Mouse (Mus musculus) B cell, adult 2 months (primary cell): ENCODE results near the gene Tmem198.

ENCODE experiments used
- DNase-seq, 2 experiments: peaks; one replicate each; pipeline ENCODE4 v3.0.0; 2022

The Tmem198 gene

GRCm38 (mm10) chr1:75519576-75519975 is 40.2 kb downstream of the Tmem198 start:
- no peak for DNase-seq

DNA sequence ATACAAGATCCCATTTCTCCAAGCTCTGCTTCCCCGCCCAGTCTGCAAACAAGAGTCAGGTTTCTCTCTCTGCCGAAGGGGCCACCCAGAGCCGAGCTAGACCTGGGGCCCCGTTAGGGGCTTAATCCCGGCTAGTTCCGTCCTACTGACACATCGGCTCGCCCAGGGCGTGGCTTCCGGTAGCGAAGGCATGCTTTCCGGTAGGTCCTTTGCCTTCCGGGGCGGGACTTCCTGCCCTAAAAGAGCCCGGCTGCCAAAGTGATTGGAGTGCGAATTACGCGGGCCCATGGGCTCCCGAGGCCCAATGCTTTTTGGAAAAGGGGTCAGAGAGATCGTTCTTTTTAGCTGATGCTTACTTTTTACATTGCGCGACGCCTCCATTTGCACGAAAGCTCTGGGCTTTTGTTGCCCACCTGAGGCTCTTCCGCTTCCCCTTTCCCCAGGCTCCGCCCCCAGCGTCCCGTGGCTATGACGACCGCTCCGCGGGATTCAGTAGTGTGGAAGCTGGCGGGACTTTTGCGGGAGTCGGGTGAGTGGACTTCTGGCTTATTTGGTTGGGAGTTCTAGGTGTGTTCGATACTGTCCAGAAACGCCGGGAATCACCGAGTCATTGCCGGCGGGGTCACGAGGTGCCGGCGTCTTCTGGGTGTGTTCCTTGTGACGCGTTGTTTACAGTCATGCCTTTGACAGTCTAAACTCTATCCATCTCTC is 42.1 kb downstream of the Tmem198 start, which contains the start of gene Stk11ip:
Gene Stk11ip, plus strand, starts transcription at position 209 of the 711 bp plus-strand sequence.
- peak; percentile 96 for DNase-seq

DNA sequence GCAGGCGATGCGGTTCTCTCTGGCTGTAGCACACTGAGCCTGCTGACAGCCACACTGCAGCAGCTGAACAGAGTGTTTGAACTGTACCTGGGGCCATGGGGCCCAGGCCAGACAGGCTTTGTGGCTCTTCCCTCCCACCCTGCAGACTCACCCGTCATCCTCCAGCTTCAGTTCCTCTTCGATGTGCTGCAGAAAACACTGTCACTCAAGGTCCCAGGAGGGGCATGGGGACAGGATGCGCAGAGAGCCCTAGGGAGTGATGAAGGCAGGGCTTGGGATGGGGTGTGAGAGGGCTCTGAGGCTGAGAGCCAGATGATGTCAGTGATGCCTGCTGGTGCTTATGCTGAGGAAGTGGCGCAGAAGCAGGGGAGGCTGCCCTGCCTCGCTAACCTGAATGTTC is 45.3 kb downstream of the Tmem198 start:
- peak; percentile 89 to 95 for DNase-seq

GRCm38 (mm10) chr1:75530546-75530945 is 51.2 kb downstream of the Tmem198 start:
- no peak for DNase-seq

DNA sequence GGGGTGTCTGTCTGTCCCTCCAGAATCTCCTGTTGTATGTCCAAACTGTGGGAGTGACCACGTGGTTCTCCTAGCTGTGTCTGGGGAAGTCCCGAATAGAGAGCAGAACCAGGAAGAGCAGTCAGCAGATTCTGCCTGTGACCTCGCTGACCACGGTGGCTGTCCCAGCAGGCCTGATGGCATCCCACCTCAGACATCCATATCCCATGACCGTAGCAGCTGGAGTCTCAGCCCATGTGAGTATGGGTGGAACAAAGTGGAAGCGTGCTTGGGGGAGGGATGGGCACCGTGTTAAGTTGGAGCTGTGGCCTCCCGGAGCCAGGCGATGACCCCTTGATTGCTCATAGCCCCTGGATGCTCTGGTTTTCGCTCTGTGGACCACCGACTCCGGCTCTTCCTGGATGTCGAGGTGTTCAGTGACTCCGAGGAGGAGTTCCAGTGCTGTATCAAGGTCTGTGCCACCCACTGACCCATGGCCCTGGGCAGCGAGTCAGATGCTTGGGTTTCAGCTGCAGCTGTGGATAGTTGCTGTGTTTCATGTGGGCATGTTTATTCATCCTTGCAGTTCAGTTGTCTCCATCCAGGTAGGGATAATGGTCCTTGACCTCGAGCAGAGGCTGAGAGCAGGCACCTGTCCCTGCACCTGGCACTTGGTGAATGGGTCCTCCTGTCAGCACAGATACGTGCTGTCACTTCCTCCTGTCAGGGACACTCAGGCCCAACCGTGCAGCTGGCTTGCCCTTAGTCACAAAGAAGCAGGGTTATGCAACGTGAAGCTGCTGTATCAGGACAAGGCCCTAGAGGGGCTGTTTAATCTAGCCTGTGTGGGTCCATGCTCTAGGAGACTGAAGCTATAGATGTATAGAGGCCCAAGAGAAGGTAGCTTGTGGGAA is 53.2 kb downstream of the Tmem198 start:
- no peak for DNase-seq

GRCm38 (mm10) chr1:75533325-75534252 is 54.3 kb downstream of the Tmem198 start:
- no peak for DNase-seq
